Mouse (Mus musculus) heart, postnatal 0 days (tissue): ENCODE measurements around the gene Gm49661. TPM values are rescaled to one million over a fixed set of nuclear protein-coding genes. Genes with fewer than 3 reads are reported as not detected.
A peak's percentile ranks its signal among the peaks of the same experiment; 100 is the strongest.

Source experiments
- ATAC-seq: fragments of 200-750 bp; cut with Nextera tagmentation; 2 replicates; pipeline ENCODE4 v1.8.0; 2017; ENCODE audit warnings: low read depth, moderate number of reproducible peaks, moderate library complexity; ENCODE audit not compliant: insufficient read depth
- DNase-seq: peaks from one replicate; pipeline ENCODE4 v3.0.0-alpha.2; 2016; ENCODE audit warnings: low spot score
- H3K27ac ChIP-seq: fragments of 300-500 bp; sonication (generic); 2 replicates; pipeline ENCODE4 v1.5.1; 2014; ENCODE audit warnings: low read depth, mild to moderate bottlenecking
- H3K27me3 ChIP-seq: fragments of 300-500 bp; sonication (generic); 2 replicates; pipeline ENCODE4 v1.6.1; 2014; ENCODE audit warnings: low read length, mixed read lengths; ENCODE audit not compliant: control insufficient read depth, insufficient read depth
- H3K36me3 ChIP-seq: fragments of 300-500 bp; sonication (generic); replicated peaks from 2 replicates; pipeline ENCODE4 v1.6.1; 2014; ENCODE audit warnings: low read length, mixed read lengths; ENCODE audit not compliant: control insufficient read depth, insufficient read depth
- H3K4me1 ChIP-seq: fragments of 300-500 bp; sonication (generic); 2 replicates; pipeline ENCODE4 v1.6.1; 2014; ENCODE audit warnings: antibody characterized with exemption; ENCODE audit not compliant: control insufficient read depth, insufficient read depth
- H3K4me2 ChIP-seq: fragments of 300-500 bp; sonication (generic); 2 replicates; pipeline ENCODE4 v1.6.1; 2014; ENCODE audit warnings: low read depth, mild to moderate bottlenecking, low read length, moderate library complexity
- H3K4me3 ChIP-seq: fragments of 300-500 bp; sonication (generic); 2 replicates; pipeline ENCODE4 v1.5.1; 2014; ENCODE audit warnings: low read depth, low read length
- H3K9ac ChIP-seq: fragments of 300-500 bp; sonication (generic); replicated peaks from 2 replicates; pipeline ENCODE4 v1.6.1; 2014; ENCODE audit warnings: low read depth, low read length, mixed read lengths
- H3K9me3 ChIP-seq: fragments of 300-500 bp; sonication (generic); replicated peaks from 2 replicates; pipeline ENCODE4 v1.6.1; 2016; ENCODE audit warnings: low read length; ENCODE audit not compliant: control insufficient read depth
- CTCF ChIP-seq: IDR thresholded peaks from 2 replicates; pipeline ENCODE4 v1.5.1; 2016; ENCODE audit warnings: antibody characterized with exemption, control low read depth, low read depth
- EP300 ChIP-seq: IDR thresholded peaks from 2 replicates; pipeline ENCODE4 v1.6.1; 2016; ENCODE audit warnings: antibody characterized with exemption, low read depth
- WGBS: fragments of 180-500 bp; shearing (Covaris S2); extraction: QIAGEN DNeasy Blood & Tissue Kit; methylation state at CpG from one replicate; pipeline ENCODE4 v1.1.7; 2014; 5-methylcytosine and 5-hydroxymethylcytosine counted together
- polyA plus RNA-seq: library from polyadenylated mRNA; unstranded; fragments of >200 nt; fragmentation: Nextera tagmentation; extraction: Ambion mirVana; gene quantifications from 2 replicates; pipeline ENCODE4 v1.2.1, GENCODE M21; 2015
- total RNA-seq: library from RNA; depleted of rRNA; stranded (reverse); fragments of >200 nt; gene quantifications from 2 replicates; pipeline ENCODE4 v1.2.3, GENCODE M21; 2014; ENCODE audit warnings: low replicate concordance

The Gm49661 gene
- total and polyA plus RNA-seq, 2 experiments from 2014 or later = not detected

DNA sequence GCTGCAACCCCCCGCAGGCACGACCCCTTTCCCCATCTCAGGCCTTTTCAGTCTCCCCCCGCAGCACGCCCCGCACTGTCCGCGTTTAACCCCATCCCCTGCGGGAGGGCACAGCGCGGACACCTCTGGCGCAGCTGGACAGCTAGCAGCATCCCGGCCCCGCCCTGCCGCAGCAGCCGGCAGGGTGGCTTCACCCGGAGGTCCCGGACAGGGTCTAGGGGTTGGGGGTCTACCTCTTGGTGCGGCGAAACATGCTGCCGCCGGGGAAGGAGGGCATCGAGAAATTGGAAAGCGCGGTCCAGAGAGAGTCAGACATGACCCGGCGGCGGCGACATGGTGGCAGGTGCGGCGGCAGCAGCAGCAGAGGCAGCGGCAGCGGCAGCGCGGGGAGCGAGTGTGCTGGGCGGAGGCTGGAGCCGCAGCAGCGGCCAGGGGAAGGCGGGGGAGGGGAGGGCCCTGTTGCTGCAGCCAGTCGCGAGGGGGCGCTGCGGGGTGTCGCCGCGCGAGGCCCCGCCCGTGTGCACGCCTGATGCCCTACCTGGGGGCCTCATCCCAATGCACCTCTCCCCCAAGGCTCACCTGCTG, 32.2 kb downstream of the Gm49661 start, which contains the start of gene Mast1:
Gene Mast1 (minus strand): TSS at position 398 of the 585 bp plus-strand sequence.
- Histone ChIP-seq H3K4me1 (0 out of 2 replicates have a peak, but pooled peaks cover 6% of the 10 kb centered on the region), H3K9ac (no peak within 1 kb of the TSS), H3K4me3 (peak within 1 kb of the TSS; percentile 43), H3K4me2 (peak within 1 kb of the TSS; percentile 66), H3K27ac (no peak within 1 kb of the TSS), H3K9me3 (no peaks in the 10 kb centered on the region), H3K27me3 (peaks cover 68% of the 10 kb centered on the region), H3K36me3 (no peaks in the 10 kb centered on the region)
- WGBS = under 1% methylated on average over 42 of the region's 50 CpGs
- TF ChIP-seq CTCF (0 out of 2 replicates have a peak, but pooled peaks have one; percentile 31), EP300 (no peak)
- peak; percentile 50 for DNase-seq
- peak; percentile 57 for ATAC-seq

DNA sequence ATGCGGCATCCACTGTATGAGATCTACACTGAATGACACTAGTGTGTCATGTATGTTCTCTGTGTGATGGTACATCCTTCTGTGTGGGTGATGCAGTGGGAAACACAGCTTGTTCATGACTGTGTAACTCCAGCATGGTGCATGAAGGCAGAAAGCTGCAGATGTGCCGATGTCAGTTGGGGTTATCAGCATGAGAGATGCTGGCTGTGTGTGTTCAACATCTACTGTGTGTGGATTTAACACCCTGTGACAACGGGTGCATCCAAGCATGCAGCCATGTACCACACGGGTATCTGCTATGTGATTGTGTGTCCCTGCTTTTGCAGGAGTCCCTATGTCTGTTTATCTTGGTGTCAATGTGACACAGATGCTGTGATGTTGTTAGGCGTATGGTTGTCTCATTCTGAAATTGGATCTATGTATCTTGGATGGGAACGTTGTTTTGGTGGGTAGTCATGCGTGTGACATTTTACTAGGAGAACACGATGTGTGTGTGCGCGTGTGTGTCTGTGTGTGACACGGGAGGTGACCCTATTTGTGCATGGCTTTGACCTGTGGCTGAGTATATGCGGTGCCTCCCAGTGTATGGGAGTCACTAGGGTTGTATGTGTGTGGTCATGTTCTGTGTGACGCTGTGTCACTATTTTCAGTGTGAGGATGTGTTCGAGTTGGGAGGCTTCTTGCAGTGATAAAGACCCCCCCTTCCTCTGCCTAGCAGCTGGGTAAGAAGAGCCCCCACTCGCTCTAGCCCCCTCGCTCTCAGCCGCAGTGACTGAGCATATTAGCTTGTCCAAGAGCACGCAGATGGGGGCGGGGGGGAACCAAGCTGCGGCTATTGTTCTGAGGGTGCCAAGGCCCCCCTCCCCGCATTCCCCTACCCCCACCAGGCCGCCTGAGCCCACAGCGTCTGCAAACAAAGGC, 32.9 kb downstream of the Gm49661 start:
- no peaks in the 10 kb centered on the region for H3K36me3 ChIP-seq
- H3K9ac ChIP-seq = no peak overlapping the region
- ATAC-seq (no peak), DNase-seq (no peak)
- peak overlapping the region; percentile 43 for H3K4me3 ChIP-seq
- H3K27ac ChIP-seq = no peak overlapping the region
- H3K4me2 ChIP-seq = peak overlapping the region; percentile 66; the same call in 1 of the 2 replicates
- H3K4me1 ChIP-seq = 0 out of 2 replicates have a peak, but pooled peaks cover 6% of the 10 kb centered on the region
- no peaks in the 10 kb centered on the region for H3K9me3 ChIP-seq
- H3K27me3 ChIP-seq = peaks cover 69% of the 10 kb centered on the region
- WGBS = 26% methylated on average over 23 of the region's 23 CpGs
- TF ChIP-seq EP300 = no peak
- no peak for TF ChIP-seq CTCF

DNA sequence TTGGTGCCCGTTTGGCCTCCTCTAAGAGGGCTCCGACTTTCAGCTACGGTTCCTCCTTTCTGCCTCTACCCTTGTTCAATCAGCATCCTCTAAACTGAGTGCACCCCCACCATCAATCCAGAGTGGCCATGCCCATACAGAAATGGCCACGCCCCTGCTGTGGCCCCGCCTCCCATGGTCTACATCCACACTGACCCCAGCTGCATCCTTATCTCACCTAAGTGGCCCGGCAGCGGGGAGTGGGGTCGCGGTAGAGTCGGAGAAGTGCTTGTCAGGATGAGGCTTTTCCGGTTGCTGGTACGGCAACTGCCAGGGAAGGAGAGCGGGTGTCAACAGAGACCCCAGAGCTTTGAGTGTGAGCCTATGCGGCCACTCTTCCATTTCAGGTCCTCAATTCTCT, 33.7 kb downstream of the Gm49661 start:
- TF ChIP-seq CTCF = no peak
- no peak for TF ChIP-seq EP300
- no peak for ATAC-seq
- H3K27ac ChIP-seq = no peak overlapping the region
- no peaks in the 10 kb centered on the region for H3K36me3 ChIP-seq
- H3K4me2 ChIP-seq = no peak overlapping the region
- no peak for DNase-seq
- H3K9me3 ChIP-seq = no peaks in the 10 kb centered on the region
- 5% methylated on average over 14 of the region's 14 CpGs for WGBS
- peaks cover 73% of the 10 kb centered on the region for H3K27me3 ChIP-seq
- H3K4me1 ChIP-seq = 0 out of 2 replicates have a peak, but pooled peaks cover 6% of the 10 kb centered on the region
- no peak overlapping the region for H3K4me3 ChIP-seq
- H3K9ac ChIP-seq = no peak overlapping the region

DNA sequence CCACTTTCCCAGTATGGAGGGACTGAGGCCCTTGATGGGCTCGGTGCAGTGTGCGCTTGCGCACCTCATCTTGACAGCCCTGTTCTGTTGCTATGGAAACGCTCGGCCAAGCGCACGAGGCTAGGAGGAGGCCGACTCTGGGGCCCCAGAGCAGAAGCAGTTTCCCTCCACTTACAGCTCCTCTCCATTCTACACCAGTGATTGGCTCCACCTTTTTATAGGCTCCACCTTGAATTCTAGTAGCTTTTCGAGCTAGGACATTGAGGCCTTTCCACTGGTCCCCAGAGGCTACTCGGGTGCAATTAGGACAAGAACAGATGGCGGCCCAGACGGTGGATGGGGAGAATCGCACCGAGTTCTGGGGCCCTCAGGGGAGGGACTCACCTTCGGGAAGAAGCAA, 34.4 kb downstream of the Gm49661 start:
- 5% methylated on average over 15 of the region's 15 CpGs for WGBS
- ATAC-seq = no peak
- TF ChIP-seq CTCF = no peak
- TF ChIP-seq EP300 = no peak
- no peak overlapping the region for H3K27ac ChIP-seq
- DNase-seq = no peak
- H3K27me3 ChIP-seq = peaks cover 79% of the 10 kb centered on the region
- no peak overlapping the region for H3K9ac ChIP-seq
- H3K9me3 ChIP-seq = no peaks in the 10 kb centered on the region
- H3K4me3 ChIP-seq = no peak overlapping the region
- 0 out of 2 replicates have a peak, but pooled peaks cover 6% of the 10 kb centered on the region for H3K4me1 ChIP-seq
- H3K4me2 ChIP-seq = no peak overlapping the region
- H3K36me3 ChIP-seq = no peaks in the 10 kb centered on the region

DNA sequence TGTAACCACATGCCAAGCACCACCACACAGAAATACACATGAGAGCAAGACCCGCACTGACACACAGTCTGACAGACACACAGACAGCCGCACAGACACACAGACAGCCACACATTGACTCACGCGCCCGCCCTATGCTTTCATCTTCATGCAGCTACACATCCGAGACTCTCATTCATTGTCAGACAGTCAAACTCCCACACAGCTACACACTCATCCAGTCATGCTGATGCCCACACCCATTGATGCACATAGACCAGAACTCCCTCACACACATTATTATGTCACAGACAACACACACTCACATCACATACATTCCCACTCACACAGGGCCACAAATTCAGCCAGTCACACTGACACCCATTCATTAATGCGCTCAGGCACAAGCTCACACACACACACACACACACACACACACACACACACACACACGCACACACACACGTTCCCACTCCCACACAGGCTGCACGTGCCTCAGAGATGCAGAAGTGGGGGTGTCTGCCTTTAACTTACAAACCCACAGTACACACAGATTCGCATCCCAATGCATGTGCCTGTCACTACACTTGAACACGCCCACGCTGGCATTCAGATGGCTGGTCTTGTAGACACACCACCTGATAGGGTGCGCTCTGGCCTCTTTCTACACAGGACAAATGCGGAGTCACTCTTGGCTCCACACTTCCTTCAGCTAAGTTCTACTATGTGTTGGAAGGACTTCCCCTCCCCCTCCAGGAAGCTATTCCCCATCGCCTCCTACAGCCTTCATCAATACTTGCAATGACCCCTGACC, 35.3 kb downstream of the Gm49661 start:
- Histone ChIP-seq H3K4me3 (no peak overlapping the region), H3K4me1 (0 out of 2 replicates have a peak, but pooled peaks cover 6% of the 10 kb centered on the region), H3K9me3 (no peaks in the 10 kb centered on the region), H3K27me3 (peaks cover 83% of the 10 kb centered on the region), H3K36me3 (no peaks in the 10 kb centered on the region), H3K27ac (no peak overlapping the region), H3K9ac (no peak overlapping the region), H3K4me2 (no peak overlapping the region)
- 73% methylated on average over 16 of the region's 16 CpGs for WGBS
- DNase-seq (no peak), ATAC-seq (no peak)
- TF ChIP-seq EP300 (no peak), CTCF (no peak)
